19 mouse cellular contexts compared by ENCODE assay signal in genomic region chr17:26779471-26779870, GRCm38 (mm10).
"Had no signal": no experiment of that assay in that cellular context is flagged by ENCODE, and none has a peak within 500 bp of the region (broad histone marks: within the 10 kb centered on the region; RNA-seq: fewer than 3 reads in every experiment).

No protein-coding gene starts in this region.

- H3K36me3 ChIP-seq: stomach, embryonic 15.5 days had no signal

- H3K9ac ChIP-seq: lung, embryonic 15.5 days; midbrain, embryonic 13.5 days; midbrain, embryonic 15.5 days; neural tube, embryonic 13.5 days; neural tube, embryonic 15.5 days; stomach, embryonic 15.5 days had no signal

- H3K27ac ChIP-seq: lung, embryonic 15.5 days; macrophage; midbrain, embryonic 13.5 days; midbrain, embryonic 15.5 days; neural tube, embryonic 13.5 days; neural tube, embryonic 15.5 days; stomach, embryonic 15.5 days had no signal

- H3K9me3 ChIP-seq: lung, embryonic 15.5 days; megakaryocyte, embryonic 14.5 days; midbrain, embryonic 13.5 days; midbrain, embryonic 15.5 days; neural tube, embryonic 13.5 days; neural tube, embryonic 15.5 days; stomach, embryonic 15.5 days had no signal

- H3K4me3 ChIP-seq: lung, embryonic 15.5 days; megakaryocyte, embryonic 14.5 days; midbrain, embryonic 13.5 days; midbrain, embryonic 15.5 days; neural tube, embryonic 13.5 days; neural tube, embryonic 15.5 days; stomach, embryonic 15.5 days had no signal

- ATAC-seq: lung, postnatal 0 days; midbrain, embryonic 13.5 days; midbrain, embryonic 15.5 days had no signal

- H3K27me3 ChIP-seq: lung, embryonic 15.5 days; megakaryocyte, embryonic 14.5 days; midbrain, embryonic 15.5 days; neural tube, embryonic 13.5 days; neural tube, embryonic 15.5 days; stomach, embryonic 15.5 days had no signal

- H3K4me2 ChIP-seq: lung, embryonic 15.5 days; midbrain, embryonic 11.5 days; midbrain, embryonic 15.5 days; neural tube, embryonic 13.5 days; stomach, embryonic 15.5 days had no signal

- DNase-seq: lung, adult 2 months; lung, postnatal 14 days; lung, postnatal 36 days; retina, postnatal 1 day; right cerebral cortex, adult 18-20 months; right cerebral cortex, postnatal 14 days; thymus, adult 18-20 months; thymus, postnatal 14 days; thymus, postnatal 36 days had no signal
